Mouse (Mus musculus) bone marrow macrophage, adult 2 months (primary cell): ENCODE results near the gene Mettl8.

Experiments
- CTCF ChIP-seq: IDR thresholded peaks from 2 replicates; pipeline ENCODE4 v1.5.1; 2012; ENCODE audit warnings: low read depth, mild to moderate bottlenecking, low read length, moderate library complexity
- POLR2A ChIP-seq: IDR thresholded peaks from 2 replicates; pipeline ENCODE4 v1.6.1; 2012; ENCODE audit warnings: mild to moderate bottlenecking, low read depth, low read length, borderline replicate concordance

GRCm38 (mm10) chr2:70934772-70935171, 120.6 kb downstream of the Mettl8 start:
- TF ChIP-seq CTCF (no peak), POLR2A (no peak)
